ENCODE assay signal across 16 mouse cellular contexts in genomic region chr12:16196917-16197316, GRCm38 (mm10).
"Had no signal": no experiment of that assay in that cellular context is flagged by ENCODE, and none has a peak within 500 bp of the region (broad histone marks: within the 10 kb centered on the region; RNA-seq: fewer than 3 reads in every experiment).

No protein-coding gene starts in this region.

- H3K36me3 ChIP-seq: neural tube, embryonic 12.5 days; neural tube, embryonic 13.5 days; neural tube, embryonic 15.5 days; stomach, embryonic 15.5 days had no signal

- DNase-seq: retina, postnatal 1 day; right cerebral cortex, adult 18-20 months; right cerebral cortex, postnatal 14 days; right cerebral cortex, postnatal 4 days; spleen, adult 18-20 months; thymus, adult 18-20 months; thymus, adult 2 months; thymus, postnatal 14 days; thymus, postnatal 25 days; thymus, postnatal 36 days; thymus, postnatal 4 days had no signal

- H3K4me3 ChIP-seq: neural tube, embryonic 12.5 days; neural tube, embryonic 13.5 days; neural tube, embryonic 15.5 days; stomach, embryonic 15.5 days had no signal

- H3K9ac ChIP-seq: neural tube, embryonic 12.5 days; neural tube, embryonic 13.5 days; neural tube, embryonic 15.5 days; stomach, embryonic 15.5 days had no signal

- H3K27me3 ChIP-seq: neural tube, embryonic 12.5 days; neural tube, embryonic 13.5 days; neural tube, embryonic 15.5 days; stomach, embryonic 15.5 days had no signal

- H3K4me1 ChIP-seq: neural tube, embryonic 12.5 days; neural tube, embryonic 13.5 days; neural tube, embryonic 15.5 days; stomach, embryonic 15.5 days had no signal

- H3K9me3 ChIP-seq: neural tube, embryonic 12.5 days; neural tube, embryonic 13.5 days; neural tube, embryonic 15.5 days; stomach, embryonic 15.5 days had no signal

- H3K4me2 ChIP-seq: neural tube, embryonic 12.5 days; neural tube, embryonic 13.5 days; neural tube, embryonic 15.5 days; stomach, embryonic 15.5 days had no signal

- H3K27ac ChIP-seq: neural tube, embryonic 12.5 days; neural tube, embryonic 13.5 days; neural tube, embryonic 15.5 days; stomach, embryonic 15.5 days; stomach, postnatal 0 days had no signal
